Mouse (Mus musculus): ENCODE measurements around the gene Ripor3.

Ripor3 gene

DNA sequence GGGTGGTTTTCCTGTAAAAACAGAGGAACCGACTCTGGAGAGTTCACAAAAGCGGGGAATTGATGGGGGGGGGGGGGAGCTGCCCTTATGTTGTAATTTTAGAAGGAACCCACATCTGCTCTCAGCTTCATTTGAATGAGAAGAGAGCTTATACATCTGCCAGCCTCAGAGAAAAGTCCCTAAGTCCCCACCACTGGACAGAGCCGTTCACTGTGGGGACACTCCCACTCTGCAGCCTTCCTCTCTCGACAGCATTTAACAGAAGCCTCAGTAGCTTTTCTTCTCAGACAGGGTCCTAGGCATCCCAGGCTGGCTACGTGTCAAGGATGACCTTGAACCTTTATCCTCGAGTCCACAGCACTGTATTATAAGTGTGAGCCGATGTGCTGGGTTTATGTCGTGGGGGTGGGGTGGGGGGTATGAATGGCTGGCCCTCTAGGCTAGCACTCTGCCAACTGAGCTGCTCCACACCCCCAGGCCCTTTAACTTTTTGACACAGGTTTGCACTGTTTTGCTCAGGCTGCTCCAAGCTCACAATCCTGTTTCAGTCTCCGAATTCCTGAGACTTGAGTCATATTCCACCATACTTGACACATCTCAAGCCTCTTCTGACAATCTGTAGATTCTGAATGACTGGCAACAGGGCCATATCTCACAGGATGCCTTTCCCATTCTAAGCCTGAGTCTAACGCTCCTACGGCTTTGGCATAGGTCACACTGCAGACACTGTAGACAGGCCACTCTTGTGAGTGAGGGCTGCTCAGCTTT lies 70.6 kb downstream of the Ripor3 start:
- DNase-seq (ENCODE audit: extremely low read depth, insufficient read length, low spot score), result peak; percentile 58

GRCm38 (mm10) chr2:167939204-167939603 lies 71.2 kb downstream of the Ripor3 start:
- DNase-seq (ENCODE audit: extremely low read depth, insufficient read length, low spot score), result no peak

DNA sequence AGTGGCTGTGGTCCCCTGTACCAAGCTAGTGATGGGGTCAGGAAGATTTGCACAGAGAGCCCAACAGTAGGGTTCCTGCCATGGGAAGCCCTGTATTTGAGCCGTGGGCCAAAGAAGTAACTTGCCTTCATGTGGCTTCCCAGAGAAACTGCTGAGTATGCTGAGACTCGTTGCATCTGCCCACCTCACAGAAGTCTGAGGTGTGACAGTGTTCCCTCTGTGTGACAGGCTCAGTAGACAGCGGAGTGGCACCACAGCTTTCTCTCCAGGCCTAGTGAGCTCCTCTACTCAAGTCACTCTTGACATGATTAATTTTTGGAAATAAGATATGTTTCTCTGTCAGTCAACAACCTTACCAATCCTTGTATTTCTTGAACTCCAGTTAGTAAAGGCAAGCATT lies 71.6 kb downstream of the Ripor3 start:
- DNase-seq (ENCODE audit: extremely low read depth, insufficient read length, low spot score), result no peak

DNA sequence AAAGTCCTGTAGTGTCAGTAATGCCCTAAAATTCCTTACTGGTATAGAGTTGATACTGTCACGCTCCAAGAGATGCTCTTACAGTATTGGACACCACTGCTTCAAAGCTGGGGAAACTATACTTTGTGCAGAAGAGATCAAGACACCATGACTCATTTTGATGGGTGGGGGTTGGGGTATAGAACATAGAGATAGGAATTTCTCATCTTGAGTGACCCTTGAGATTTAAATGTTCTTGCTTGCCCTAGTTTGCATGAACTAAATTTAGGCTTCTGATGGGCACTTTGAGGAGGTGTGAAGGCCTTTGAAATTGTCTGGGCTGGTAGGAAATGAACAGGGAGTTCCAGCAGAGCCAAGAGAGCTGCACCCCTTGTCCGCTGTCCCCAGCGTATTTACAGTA lies 74.5 kb downstream of the Ripor3 start:
- DNase-seq (ENCODE audit: extremely low read depth, insufficient read length, low spot score), result no peak

GRCm38 (mm10) chr2:167933397-167933796 lies 77.0 kb downstream of the Ripor3 start:
- DNase-seq (ENCODE audit: extremely low read depth, insufficient read length, low spot score), result no peak

- no peak for DNase-seq (ENCODE audit: extremely low read depth, insufficient read length, low spot score)
Measured at GRCm38 (mm10) chr2:167932727-167933231, 77.6 kb downstream of the Ripor3 start.

- DNase-seq (ENCODE audit: extremely low read depth, insufficient read length, low spot score), result peak; percentile 98
Measured at GRCm38 (mm10) chr2:167931985-167932726, 78.3 kb downstream of the Ripor3 start, which contains the start of gene Ptpn1. TSS of gene Ptpn1 (plus strand) at chr2:167932057.

- no peak for DNase-seq (ENCODE audit: extremely low read depth, insufficient read length, low spot score)
Measured at GRCm38 (mm10) chr2:167930975-167931374, 79.4 kb downstream of the Ripor3 start.

Data from 3134 (cell line).